Mouse (Mus musculus) C2C12 (cell line): ENCODE measurements around the gene Lamb3.

Source experiments
- CTCF ChIP-seq: IDR thresholded peaks from one replicate; pipeline ENCODE4 v1.5.1; 2011; ENCODE audit not compliant: control insufficient read depth, insufficient read depth, insufficient read length
- MAX ChIP-seq: IDR thresholded peaks from one replicate; pipeline ENCODE4 v1.6.1; 2011; ENCODE audit warnings: mild to moderate bottlenecking, control low read depth
- MYOD1 ChIP-seq: IDR thresholded peaks from one replicate; pipeline ENCODE4 v1.6.1; 2011; ENCODE audit warnings: low read depth; ENCODE audit not compliant: control insufficient read depth, insufficient read length

DNA sequence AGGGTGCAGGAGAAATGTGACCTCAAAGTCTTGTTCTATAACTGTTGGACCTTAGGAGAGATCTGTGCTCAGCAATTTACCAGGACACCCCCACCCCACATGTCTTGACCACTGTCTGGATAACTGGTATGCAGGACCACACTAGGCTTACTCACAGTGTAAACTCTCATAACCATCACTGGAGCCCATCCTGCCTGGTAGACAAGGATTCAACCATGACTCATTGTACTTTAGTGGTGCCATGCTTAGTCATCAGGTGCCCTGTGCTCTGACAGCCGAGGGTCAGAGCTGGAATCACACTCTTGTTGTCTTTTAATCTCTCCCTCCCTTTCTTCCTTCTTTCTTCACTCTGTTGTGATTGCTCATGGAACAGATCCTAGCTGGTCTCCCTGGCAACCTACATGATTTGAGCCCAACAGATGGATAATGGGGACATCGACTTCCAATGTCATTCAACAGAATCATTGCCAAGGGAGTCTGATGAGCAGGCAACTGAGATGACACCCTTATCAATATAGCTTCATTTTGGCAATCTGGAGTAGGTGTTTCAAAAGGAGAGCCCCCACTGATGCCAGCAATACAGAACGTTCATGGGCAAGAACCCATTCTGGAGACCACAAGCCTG, 90.8 kb downstream of the Lamb3 start:
- TF ChIP-seq CTCF, result no peak
- TF ChIP-seq MAX, result peak; percentile 91
- TF ChIP-seq MYOD1, result peak; percentile 72
